Mouse (Mus musculus) heart, embryonic 13.5 days (tissue): Measurements from ENCODE around the gene Dnm2. TPM values are rescaled to one million over a fixed set of nuclear protein-coding genes. Genes with fewer than 3 reads are reported as not detected.
"Not testable (repeated sequence)": the region's sequence is repeated elsewhere in the genome, so short reads cannot be mapped to it uniquely, and the experiment has no call there.

ENCODE experiments used
- ATAC-seq: fragments of 200-750 bp; cut with Nextera tagmentation; 2 replicates; pipeline ENCODE4 v1.8.0; 2017; ENCODE audit warnings: moderate TSS enrichment; ENCODE audit not compliant: insufficient number of reproducible peaks, low FRiP score, low TSS enrichment; ENCODE audit errors: extremely low read depth
- H3K27ac ChIP-seq: fragments of 300-500 bp; sonication (generic); replicated peaks from 2 replicates; pipeline ENCODE4 v1.5.1; 2015; ENCODE audit warnings: moderate library complexity, mild to moderate bottlenecking, inconsistent platforms
- H3K27me3 ChIP-seq: fragments of 300-500 bp; sonication (generic); replicated peaks from 2 replicates; pipeline ENCODE4 v1.6.1; 2015; ENCODE audit warnings: mild to moderate bottlenecking, inconsistent platforms
- H3K36me3 ChIP-seq: fragments of 300-500 bp; sonication (generic); 2 replicates; pipeline ENCODE4 v1.6.1; 2015; ENCODE audit warnings: mild to moderate bottlenecking, inconsistent platforms
- H3K4me1 ChIP-seq: fragments of 300-500 bp; sonication (generic); 2 replicates; pipeline ENCODE4 v1.6.1; 2015; ENCODE audit warnings: inconsistent platforms
- H3K4me2 ChIP-seq: fragments of 300-500 bp; sonication (generic); 2 replicates; pipeline ENCODE4 v1.6.1; 2015; ENCODE audit warnings: inconsistent platforms, mild to moderate bottlenecking, moderate library complexity
- H3K4me3 ChIP-seq: fragments of 300-500 bp; sonication (generic); 2 replicates; pipeline ENCODE4 v1.5.1; 2015; ENCODE audit warnings: moderate library complexity, mild to moderate bottlenecking, inconsistent platforms
- H3K9ac ChIP-seq: fragments of 300-500 bp; sonication (generic); 2 replicates; pipeline ENCODE4 v1.6.1; 2015; ENCODE audit warnings: inconsistent platforms, mild to moderate bottlenecking, moderate library complexity
- H3K9me3 ChIP-seq: fragments of 300-500 bp; sonication (generic); 2 replicates; pipeline ENCODE4 v1.6.1; 2016; ENCODE audit warnings: inconsistent platforms
- WGBS: fragments of 180-500 bp; shearing (Covaris S2); methylation state at CpG from one replicate; pipeline ENCODE4 v1.1.7; 2015; ENCODE audit warnings: mixed read lengths; 5-methylcytosine and 5-hydroxymethylcytosine counted together
- polyA plus RNA-seq: library from polyadenylated mRNA; unstranded; fragments of >200 nt; fragmentation: Nextera tagmentation; extraction: Ambion mirVana; gene quantifications from 2 replicates; pipeline ENCODE4 v1.2.1, GENCODE M21; 2015

The Dnm2 gene
- polyA plus RNA-seq, 1 experiment from 2014 or later = 67.6 TPM

DNA sequence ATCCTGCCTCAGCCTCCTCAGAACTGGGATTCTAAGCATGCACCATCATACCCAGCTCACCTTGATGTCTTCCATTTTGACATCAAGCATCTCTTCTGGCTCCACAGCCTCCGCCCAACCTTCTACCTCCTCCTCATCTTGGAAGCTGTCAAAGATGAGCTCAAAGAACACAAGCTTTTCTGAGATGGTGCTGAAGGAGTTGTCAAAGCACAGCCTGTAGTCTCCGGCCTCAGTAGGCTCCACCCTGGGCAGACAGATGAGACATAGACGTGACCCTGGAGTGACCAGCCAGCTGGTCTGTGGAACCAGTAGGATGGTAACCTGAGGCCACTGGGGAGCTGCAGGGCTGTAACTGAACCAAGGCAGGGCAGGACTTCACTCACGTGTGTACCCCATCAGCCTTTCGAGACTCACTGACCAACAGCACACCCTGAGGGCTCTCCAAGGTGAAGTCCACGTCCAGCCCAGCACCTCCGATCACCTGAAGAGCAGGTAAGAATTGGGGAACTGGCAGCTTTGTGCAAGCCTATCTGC lies 84.2 kb downstream of the Dnm2 start:
- 0 out of 2 replicates have a peak overlapping the region, but pooled peaks have one; percentile 88 for H3K27ac ChIP-seq
- WGBS = 76% methylated on average over 7 of the region's 7 CpGs
- H3K4me3 ChIP-seq = peak overlapping the region; percentile 73
- H3K4me1 ChIP-seq = peaks cover 15% of the 10 kb centered on the region
- no peaks in the 10 kb centered on the region for H3K9me3 ChIP-seq
- no peaks in the 10 kb centered on the region for H3K27me3 ChIP-seq
- ATAC-seq = no peak
- peak overlapping the region; percentile 87 for H3K9ac ChIP-seq
- H3K4me2 ChIP-seq = peak overlapping the region; percentile 75
- H3K36me3 ChIP-seq = peaks cover 53% of the 10 kb centered on the region

- peaks cover 15% of the 10 kb centered on the region for H3K4me1 ChIP-seq
- peaks cover 42% of the 10 kb centered on the region for H3K36me3 ChIP-seq
- H3K9me3 ChIP-seq = no peaks in the 10 kb centered on the region
- peak within 1 kb of the TSS; percentile 87 for H3K9ac ChIP-seq
- peak within 1 kb of the TSS; percentile 75 for H3K4me2 ChIP-seq
- peak; percentile 87 for ATAC-seq
- peak within 1 kb of the TSS; percentile 73 for H3K4me3 ChIP-seq
- under 1% methylated on average over 44 of the region's 44 CpGs for WGBS
- no peaks in the 10 kb centered on the region for H3K27me3 ChIP-seq
- H3K27ac ChIP-seq = peak within 1 kb of the TSS; percentile 88
These were observed 85.3 kb downstream of the Dnm2 start, which contains the start of gene Tmed1 for GRCm38 (mm10) chr9:21509772-21510688. Gene Tmed1 (minus strand): TSS chr9:21510252.

GRCm38 (mm10) chr9:21510689-21511015 lies 85.9 kb downstream of the Dnm2 start:
- no peak for ATAC-seq
- Histone ChIP-seq H3K4me2 (peak overlapping the region; percentile 75), H3K27me3 (no peaks in the 10 kb centered on the region), H3K4me1 (peaks cover 15% of the 10 kb centered on the region), H3K4me3 (peak overlapping the region; percentile 73), H3K36me3 (peaks cover 36% of the 10 kb centered on the region), H3K9me3 (no peaks in the 10 kb centered on the region), H3K9ac (peak overlapping the region; percentile 87), H3K27ac (peak overlapping the region; percentile 88)
- WGBS = 3% methylated on average over 7 of the region's 7 CpGs

DNA sequence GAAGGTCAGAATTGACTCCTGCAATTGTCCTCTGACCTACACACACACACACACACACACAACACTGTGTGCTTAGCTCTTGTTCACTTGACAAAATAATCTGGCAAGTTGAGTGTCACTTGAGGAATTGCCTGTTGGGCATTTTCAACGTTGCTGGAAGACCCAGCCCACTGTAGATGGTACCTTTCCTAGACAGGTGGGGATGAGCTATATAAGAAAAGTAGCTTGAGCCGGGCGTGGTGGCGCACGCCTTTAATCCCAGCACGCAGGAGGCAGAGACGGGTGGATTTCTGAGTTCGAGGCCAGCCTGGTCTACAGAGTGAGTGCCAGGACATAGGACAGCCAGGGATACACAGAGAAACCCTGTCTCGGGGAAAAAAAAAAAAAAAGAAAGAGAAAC lies 86.3 kb downstream of the Dnm2 start:
- peaks cover 32% of the 10 kb centered on the region for H3K36me3 ChIP-seq
- no peak for ATAC-seq
- peak overlapping the region; percentile 75 for H3K4me2 ChIP-seq
- peak overlapping the region; percentile 73 for H3K4me3 ChIP-seq
- peak overlapping the region; percentile 88 for H3K27ac ChIP-seq
- H3K4me1 ChIP-seq = peaks cover 15% of the 10 kb centered on the region
- H3K27me3 ChIP-seq = no peaks in the 10 kb centered on the region
- peak overlapping the region; percentile 87 for H3K9ac ChIP-seq
- 73% methylated on average over 9 of the region's 9 CpGs for WGBS
- H3K9me3 ChIP-seq = no peaks in the 10 kb centered on the region

GRCm38 (mm10) chr9:21513466-21513865 lies 88.8 kb downstream of the Dnm2 start:
- no peak for ATAC-seq
- H3K9me3 ChIP-seq = no peaks in the 10 kb centered on the region
- H3K4me3 ChIP-seq = no peak overlapping the region
- no peak overlapping the region for H3K27ac ChIP-seq
- H3K27me3 ChIP-seq = no peaks in the 10 kb centered on the region
- peaks cover 8% of the 10 kb centered on the region for H3K36me3 ChIP-seq
- WGBS = 92% methylated on average over 4 of the region's 4 CpGs
- H3K4me2 ChIP-seq = no peak overlapping the region
- H3K9ac ChIP-seq = no peak overlapping the region
- peaks cover 15% of the 10 kb centered on the region for H3K4me1 ChIP-seq

- WGBS = 75% methylated on average over 6 of the region's 6 CpGs
- Histone ChIP-seq H3K4me2 (no peak overlapping the region), H3K9me3 (no peaks in the 10 kb centered on the region), H3K9ac (no peak overlapping the region), H3K27me3 (no peaks in the 10 kb centered on the region), H3K36me3 (no peaks in the 10 kb centered on the region), H3K4me1 (no peaks in the 10 kb centered on the region), H3K4me3 (no peak overlapping the region), H3K27ac (no peak overlapping the region)
- no peak for ATAC-seq
These were observed 93.3 kb downstream of the Dnm2 start for GRCm38 (mm10) chr9:21517947-21518495.

DNA sequence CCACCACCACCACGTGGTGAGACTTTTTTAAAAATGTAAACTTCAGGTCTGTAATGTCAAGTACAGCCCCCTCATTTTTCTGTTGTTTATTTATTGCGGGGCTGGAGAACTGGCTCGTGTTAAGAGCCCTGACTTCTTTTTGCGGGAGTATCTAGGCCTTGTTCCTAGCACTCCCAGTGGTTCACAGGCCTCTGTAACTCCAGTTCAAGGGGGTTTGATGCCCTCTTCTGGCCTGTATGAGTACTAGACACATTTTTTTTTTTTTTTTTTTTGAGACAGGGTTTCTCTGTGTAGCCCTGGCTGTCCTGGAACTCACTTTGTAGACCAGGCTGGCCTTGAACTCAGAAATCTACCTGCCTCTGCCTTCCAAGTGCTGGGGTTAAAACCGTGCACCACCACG lies 94.0 kb downstream of the Dnm2 start:
- not testable (repeated sequence) for H3K9me3 ChIP-seq, H3K4me2 ChIP-seq, H3K4me1 ChIP-seq, H3K4me3 ChIP-seq, ATAC-seq, H3K27ac ChIP-seq, H3K27me3 ChIP-seq, H3K36me3 ChIP-seq, H3K9ac ChIP-seq
- 74% methylated on average over 6 of the region's 6 CpGs for WGBS

GRCm38 (mm10) chr9:21525142-21525936 lies 100.6 kb downstream of the Dnm2 start:
- H3K4me1 ChIP-seq = peaks cover 6% of the 10 kb centered on the region; the same call in 1 of the 2 replicates
- no peak overlapping the region for H3K9ac ChIP-seq
- 65% methylated on average over 7 of the region's 7 CpGs for WGBS
- H3K9me3 ChIP-seq = no peaks in the 10 kb centered on the region
- H3K27ac ChIP-seq = no peak overlapping the region
- no peak overlapping the region for H3K4me3 ChIP-seq
- no peak overlapping the region for H3K4me2 ChIP-seq
- H3K36me3 ChIP-seq = no peaks in the 10 kb centered on the region
- no peak for ATAC-seq
- no peaks in the 10 kb centered on the region for H3K27me3 ChIP-seq

- no peaks in the 10 kb centered on the region for H3K9me3 ChIP-seq
- no peaks in the 10 kb centered on the region for H3K36me3 ChIP-seq
- no peak within 1 kb of the TSS for H3K4me3 ChIP-seq
- no peak within 1 kb of the TSS for H3K9ac ChIP-seq
- 51% methylated on average over 14 of the region's 14 CpGs for WGBS
- no peak for ATAC-seq
- no peaks in the 10 kb centered on the region for H3K27me3 ChIP-seq
- no peak within 1 kb of the TSS for H3K27ac ChIP-seq
- H3K4me2 ChIP-seq = no peak within 1 kb of the TSS
- H3K4me1 ChIP-seq = peaks cover 6% of the 10 kb centered on the region; the same call in 1 of the 2 replicates
These were observed 101.4 kb downstream of the Dnm2 start, which contains the start of gene AB124611 for GRCm38 (mm10) chr9:21525937-21526633. Gene AB124611 (plus strand): TSS chr9:21526176.

DNA sequence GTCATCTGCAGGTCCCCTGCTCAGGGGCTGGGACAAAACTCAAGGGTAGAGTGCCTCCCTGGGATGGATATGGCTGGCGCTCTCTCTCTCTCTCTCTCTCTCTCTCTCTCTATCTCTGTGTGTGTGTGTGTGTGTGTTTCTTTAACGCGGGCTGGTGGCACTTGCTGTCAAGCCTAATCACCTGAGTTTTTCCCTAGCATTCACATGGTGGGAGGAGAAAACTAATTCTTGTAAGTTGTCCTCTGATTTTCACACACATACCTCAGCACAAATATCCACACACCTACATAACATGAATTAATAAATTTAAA lies 101.9 kb downstream of the Dnm2 start:
- Histone ChIP-seq H3K9me3 (no peaks in the 10 kb centered on the region), H3K4me2 (no peak overlapping the region), H3K9ac (no peak overlapping the region), H3K4me1 (peaks cover 6% of the 10 kb centered on the region; the same call in 1 of the 2 replicates), H3K4me3 (no peak overlapping the region), H3K27me3 (no peaks in the 10 kb centered on the region), H3K36me3 (no peaks in the 10 kb centered on the region), H3K27ac (no peak overlapping the region)
- no peak for ATAC-seq
- WGBS = 47% methylated on average over 3 of the region's 3 CpGs
